Mouse (Mus musculus) forebrain, embryonic 14.5 days (tissue): ENCODE results near the gene Maz. TPM values are rescaled to one million over a fixed set of nuclear protein-coding genes. Genes with fewer than 3 reads are reported as not detected.
A peak's percentile ranks its signal among the peaks of the same experiment; 100 is the strongest.

Source experiments
- ATAC-seq: fragments of 200-750 bp; cut with Nextera tagmentation; 2 replicates; pipeline ENCODE4 v1.8.0; 2017; ENCODE audit warnings: mild to moderate bottlenecking, moderate library complexity
- DNase-seq: peaks from one replicate; pipeline ENCODE4 v3.0.0-alpha.2; 2015; ENCODE audit warnings: low spot score
- H3K27ac ChIP-seq: fragments of 300-500 bp; sonication (generic); 2 replicates; pipeline ENCODE4 v1.5.1; 2014; ENCODE audit warnings: low read depth, mild to moderate bottlenecking, control low read depth, low read length, moderate library complexity
- H3K27me3 ChIP-seq: fragments of 300-500 bp; sonication (generic); replicated peaks from 2 replicates; pipeline ENCODE4 v1.6.1; 2014; ENCODE audit warnings: low read length, control low read depth, mixed read lengths; ENCODE audit not compliant: control insufficient read depth, insufficient read depth
- H3K36me3 ChIP-seq: fragments of 300-500 bp; sonication (generic); 2 replicates; pipeline ENCODE4 v1.6.1; 2014; ENCODE audit warnings: low read length, control low read depth; ENCODE audit not compliant: control insufficient read depth, insufficient read depth
- H3K4me1 ChIP-seq: fragments of 300-500 bp; sonication (generic); 2 replicates; pipeline ENCODE4 v1.6.1; 2014; ENCODE audit warnings: antibody characterized with exemption, low read length, control low read depth; ENCODE audit not compliant: control insufficient read depth, insufficient read depth
- H3K4me2 ChIP-seq: fragments of 300-500 bp; sonication (generic); 2 replicates; pipeline ENCODE4 v1.6.1; 2014; ENCODE audit warnings: mild to moderate bottlenecking, control low read depth, low read length
- H3K4me3 ChIP-seq: fragments of 300-500 bp; sonication (generic); 2 replicates; pipeline ENCODE4 v1.5.1; 2014; ENCODE audit warnings: low read depth, low read length, control low read depth
- H3K9ac ChIP-seq: fragments of 300-500 bp; sonication (generic); 2 replicates; pipeline ENCODE4 v1.6.1; 2014; ENCODE audit warnings: mild to moderate bottlenecking, low read length, control low read depth, moderate library complexity
- H3K9me3 ChIP-seq: fragments of 300-500 bp; sonication (generic); replicated peaks from 2 replicates; pipeline ENCODE4 v1.6.1; 2016; ENCODE audit warnings: low read length, control low read depth, mixed read lengths; ENCODE audit not compliant: control insufficient read depth
- WGBS: fragments of 180-500 bp; shearing (Covaris S2); extraction: QIAGEN DNeasy Blood & Tissue Kit; methylation state at CpG from one replicate; pipeline ENCODE4 v1.1.7; 2014; 5-methylcytosine and 5-hydroxymethylcytosine counted together
- polyA plus RNA-seq: library from polyadenylated mRNA; unstranded; fragments of >200 nt; fragmentation: Nextera tagmentation; extraction: Ambion mirVana; gene quantifications from 2 replicates; pipeline ENCODE4 v1.2.1, GENCODE M21; 2014

Gene Maz
- polyA plus RNA-seq, 1 experiment from 2014 or later, result 54.1 TPM

GRCm38 (mm10) chr7:127031244-127031643 lies 4.4 kb upstream of the Maz start:
- no peaks in the 10 kb centered on the region for H3K27me3 ChIP-seq
- H3K27ac ChIP-seq, result no peak overlapping the region
- DNase-seq, result no peak
- H3K4me2 ChIP-seq, result no peak overlapping the region
- no peak overlapping the region for H3K4me3 ChIP-seq
- WGBS, result 89% methylated on average over 1 of the region's 1 CpGs
- peaks cover 6% of the 10 kb centered on the region for H3K4me1 ChIP-seq
- peaks cover 65% of the 10 kb centered on the region for H3K36me3 ChIP-seq
- H3K9ac ChIP-seq, result no peak overlapping the region
- H3K9me3 ChIP-seq, result no peaks in the 10 kb centered on the region
- ATAC-seq, result no peak

- H3K9ac ChIP-seq, result no peak overlapping the region
- H3K27me3 ChIP-seq, result no peaks in the 10 kb centered on the region
- H3K9me3 ChIP-seq, result no peaks in the 10 kb centered on the region
- H3K4me1 ChIP-seq, result peaks cover 6% of the 10 kb centered on the region
- DNase-seq (no peak), ATAC-seq (no peak)
- no peak overlapping the region for H3K27ac ChIP-seq
- H3K4me3 ChIP-seq, result no peak overlapping the region
- H3K4me2 ChIP-seq, result no peak overlapping the region
- WGBS, result 97% methylated on average over 1 of the region's 1 CpGs
- H3K36me3 ChIP-seq, result peaks cover 59% of the 10 kb centered on the region
These were observed 3.3 kb upstream of the Maz start for GRCm38 (mm10) chr7:127030172-127030571.

- Histone ChIP-seq H3K27me3 (no peaks in the 10 kb centered on the region), H3K4me3 (peak overlapping the region; percentile 97), H3K9me3 (no peaks in the 10 kb centered on the region), H3K9ac (peak overlapping the region; percentile 50), H3K36me3 (peaks cover 56% of the 10 kb centered on the region), H3K27ac (peak overlapping the region; percentile 99), H3K4me1 (peaks cover 25% of the 10 kb centered on the region), H3K4me2 (peak overlapping the region; percentile 55)
- DNase-seq, result no peak
- no peak for ATAC-seq
- 60% methylated on average over 8 of the region's 8 CpGs for WGBS
These were observed 1.0 kb upstream of the Maz start for GRCm38 (mm10) chr7:127027885-127028284.

GRCm38 (mm10) chr7:127026616-127026983 lies 237 bp downstream of the Maz start:
- no peak for ATAC-seq
- H3K27me3 ChIP-seq, result no peaks in the 10 kb centered on the region
- DNase-seq, result no peak
- H3K4me2 ChIP-seq, result peak overlapping the region; percentile 98; the same call in 1 of the 2 replicates
- peaks cover 56% of the 10 kb centered on the region for H3K36me3 ChIP-seq
- peak overlapping the region; percentile 99 for H3K9ac ChIP-seq
- H3K4me1 ChIP-seq, result peaks cover 28% of the 10 kb centered on the region
- under 1% methylated on average over 21 of the region's 48 CpGs for WGBS
- peak overlapping the region; percentile 97 for H3K4me3 ChIP-seq
- peak overlapping the region; percentile 99 for H3K27ac ChIP-seq
- no peaks in the 10 kb centered on the region for H3K9me3 ChIP-seq

GRCm38 (mm10) chr7:127026161-127026600 lies 656 bp downstream of the Maz start:
- peak overlapping the region; percentile 99 for H3K27ac ChIP-seq
- H3K27me3 ChIP-seq, result no peaks in the 10 kb centered on the region
- H3K4me1 ChIP-seq, result peaks cover 32% of the 10 kb centered on the region
- WGBS, result 0% methylated on average over 30 of the region's 48 CpGs
- H3K9me3 ChIP-seq, result no peaks in the 10 kb centered on the region
- peak overlapping the region; percentile 99 for H3K9ac ChIP-seq
- ATAC-seq, result peak; percentile 10
- H3K4me3 ChIP-seq, result peak overlapping the region; percentile 97
- H3K4me2 ChIP-seq, result peak overlapping the region; percentile 98
- DNase-seq, result peak; percentile 64
- H3K36me3 ChIP-seq, result peaks cover 54% of the 10 kb centered on the region

GRCm38 (mm10) chr7:127025556-127026160 lies 1.2 kb downstream of the Maz start:
- no peaks in the 10 kb centered on the region for H3K27me3 ChIP-seq
- peak overlapping the region; percentile 99 for H3K9ac ChIP-seq
- peak overlapping the region; percentile 98 for H3K4me2 ChIP-seq
- ATAC-seq (no peak), DNase-seq (peak; percentile 39)
- peaks cover 32% of the 10 kb centered on the region for H3K4me1 ChIP-seq
- under 1% methylated on average over 36 of the region's 65 CpGs for WGBS
- H3K27ac ChIP-seq, result peak overlapping the region; percentile 99
- H3K4me3 ChIP-seq, result peak overlapping the region; percentile 97
- H3K9me3 ChIP-seq, result no peaks in the 10 kb centered on the region
- peaks cover 49% of the 10 kb centered on the region for H3K36me3 ChIP-seq

GRCm38 (mm10) chr7:127024755-127025555 lies 1.9 kb downstream of the Maz start:
- Histone ChIP-seq H3K9ac (peak overlapping the region; percentile 99), H3K27me3 (no peaks in the 10 kb centered on the region), H3K4me3 (peak overlapping the region; percentile 97), H3K27ac (peak overlapping the region; percentile 99), H3K9me3 (no peaks in the 10 kb centered on the region), H3K36me3 (peaks cover 43% of the 10 kb centered on the region), H3K4me2 (peak overlapping the region; percentile 98), H3K4me1 (peaks cover 38% of the 10 kb centered on the region)
- ATAC-seq, result peak; percentile 43
- DNase-seq, result peak; percentile 91
- under 1% methylated on average over 30 of the region's 30 CpGs for WGBS

- ATAC-seq (no peak), DNase-seq (no peak)
- H3K9ac ChIP-seq, result peak overlapping the region; percentile 99
- 17% methylated on average over 19 of the region's 19 CpGs for WGBS
- H3K4me3 ChIP-seq, result peak overlapping the region; percentile 97
- peak overlapping the region; percentile 98 for H3K4me2 ChIP-seq
- H3K27me3 ChIP-seq, result no peaks in the 10 kb centered on the region
- H3K27ac ChIP-seq, result peak overlapping the region; percentile 99
- H3K9me3 ChIP-seq, result no peaks in the 10 kb centered on the region
- peaks cover 39% of the 10 kb centered on the region for H3K4me1 ChIP-seq
- H3K36me3 ChIP-seq, result peaks cover 39% of the 10 kb centered on the region
These were observed 2.7 kb downstream of the Maz start for GRCm38 (mm10) chr7:127023896-127024690.
